Mouse (Mus musculus): ENCODE measurements around the gene Prr3. TPM values are rescaled to one million over a fixed set of nuclear protein-coding genes. Genes with fewer than 3 reads are reported as not detected.
"Not testable (repeated sequence)": the region's sequence is repeated elsewhere in the genome, so short reads cannot be mapped to it uniquely, and the experiment has no call there.

The Prr3 gene
- polyA plus RNA-seq, 1 experiment from 2014 or later, result 56.9 TPM

GRCm38 (mm10) chr17:35967621-35968020 lies 12.4 kb downstream of the Prr3 start:
- 91% methylated on average over 2 of the region's 2 CpGs for WGBS
- peaks cover 38% of the 10 kb centered on the region for H3K36me3 ChIP-seq

GRCm38 (mm10) chr17:35963279-35963678 lies 16.8 kb downstream of the Prr3 start:
- WGBS, result 81% methylated on average over 10 of the region's 10 CpGs
- H3K27ac ChIP-seq, result no peak overlapping the region
- no peak overlapping the region for H3K4me2 ChIP-seq
- peaks cover 75% of the 10 kb centered on the region for H3K36me3 ChIP-seq
- H3K27me3 ChIP-seq, result no peaks in the 10 kb centered on the region
- no peak for ATAC-seq (ENCODE audit: insufficient number of reproducible peaks, insufficient read depth, low FRiP score, low TSS enrichment, low read depth)
- H3K4me3 ChIP-seq, result no peak overlapping the region
- H3K4me1 ChIP-seq, result peaks cover 7% of the 10 kb centered on the region
- no peaks in the 10 kb centered on the region for H3K9me3 ChIP-seq
- H3K9ac ChIP-seq, result no peak overlapping the region

More at GRCm38 (mm10) chr17:35967621-35968020, 12.4 kb downstream of the Prr3 start:
- H3K27ac ChIP-seq, result no peak overlapping the region
- H3K9ac ChIP-seq, result no peak overlapping the region
- no peaks in the 10 kb centered on the region for H3K9me3 ChIP-seq
- no peaks in the 10 kb centered on the region for H3K27me3 ChIP-seq
- peaks cover 21% of the 10 kb centered on the region for H3K4me1 ChIP-seq
- no peak overlapping the region for H3K4me2 ChIP-seq
- no peak for ATAC-seq (ENCODE audit: insufficient number of reproducible peaks, insufficient read depth, low FRiP score, low TSS enrichment, low read depth)
- H3K4me3 ChIP-seq, result no peak overlapping the region

GRCm38 (mm10) chr17:35958533-35959223 lies 21.4 kb downstream of the Prr3 start:
- H3K27ac ChIP-seq, result no peak overlapping the region
- H3K36me3 ChIP-seq, result peaks cover 88% of the 10 kb centered on the region
- H3K4me3 ChIP-seq, result no peak overlapping the region

GRCm38 (mm10) chr17:35954665-35955064 lies 25.4 kb downstream of the Prr3 start:
- H3K9me3 ChIP-seq, result no peaks in the 10 kb centered on the region
- no peak overlapping the region for H3K4me3 ChIP-seq
- H3K27ac ChIP-seq, result no peak overlapping the region
- no peak overlapping the region for H3K4me2 ChIP-seq
- H3K4me1 ChIP-seq, result no peaks in the 10 kb centered on the region
- no peak for ATAC-seq (ENCODE audit: insufficient number of reproducible peaks, insufficient read depth, low FRiP score, low TSS enrichment, low read depth)
- H3K36me3 ChIP-seq, result peaks cover 47% of the 10 kb centered on the region
- H3K9ac ChIP-seq, result no peak overlapping the region
- 80% methylated on average over 8 of the region's 8 CpGs for WGBS
- H3K27me3 ChIP-seq, result no peaks in the 10 kb centered on the region

More at GRCm38 (mm10) chr17:35958533-35959223, 21.4 kb downstream of the Prr3 start:
- H3K9me3 ChIP-seq, result no peaks in the 10 kb centered on the region
- no peak overlapping the region for H3K9ac ChIP-seq
- no peak for ATAC-seq (ENCODE audit: insufficient number of reproducible peaks, insufficient read depth, low FRiP score, low TSS enrichment, low read depth)
- H3K4me2 ChIP-seq, result no peak overlapping the region
- WGBS, result 96% methylated on average over 15 of the region's 15 CpGs
- no peaks in the 10 kb centered on the region for H3K27me3 ChIP-seq
- no peaks in the 10 kb centered on the region for H3K4me1 ChIP-seq

GRCm38 (mm10) chr17:35952559-35952958 lies 27.5 kb downstream of the Prr3 start:
- not testable (repeated sequence) for H3K4me3 ChIP-seq; ATAC-seq (ENCODE audit: insufficient number of reproducible peaks, insufficient read depth, low FRiP score, low TSS enrichment, low read depth); H3K4me2 ChIP-seq; H3K27ac ChIP-seq; H3K9me3 ChIP-seq; H3K9ac ChIP-seq; H3K4me1 ChIP-seq; H3K27me3 ChIP-seq
- 84% methylated on average over 2 of the region's 3 CpGs for WGBS
- peaks cover 26% of the 10 kb centered on the region for H3K36me3 ChIP-seq

GRCm38 (mm10) chr17:35950946-35951345 lies 29.1 kb downstream of the Prr3 start:
- not testable (repeated sequence) for H3K4me3 ChIP-seq; H3K4me2 ChIP-seq; H3K4me1 ChIP-seq; H3K9me3 ChIP-seq; H3K27me3 ChIP-seq; ATAC-seq (ENCODE audit: insufficient number of reproducible peaks, insufficient read depth, low FRiP score, low TSS enrichment, low read depth); H3K27ac ChIP-seq; H3K9ac ChIP-seq
- peaks cover 10% of the 10 kb centered on the region for H3K36me3 ChIP-seq

GRCm38 (mm10) chr17:35939941-35940340 lies 40.1 kb downstream of the Prr3 start:
- Histone ChIP-seq H3K27me3 (no peaks in the 10 kb centered on the region), H3K27ac (no peak overlapping the region), H3K9me3 (no peaks in the 10 kb centered on the region), H3K4me3 (no peak overlapping the region), H3K36me3 (no peaks in the 10 kb centered on the region), H3K9ac (no peak overlapping the region), H3K4me1 (no peaks in the 10 kb centered on the region), H3K4me2 (no peak overlapping the region)
- WGBS, result 44% methylated on average over 1 of the region's 1 CpGs
- ATAC-seq (ENCODE audit: insufficient number of reproducible peaks, insufficient read depth, low FRiP score, low TSS enrichment, low read depth), result no peak

- H3K27ac ChIP-seq, result no peak overlapping the region
- no peaks in the 10 kb centered on the region for H3K4me1 ChIP-seq
- no peak overlapping the region for H3K9ac ChIP-seq
- ATAC-seq (ENCODE audit: insufficient number of reproducible peaks, insufficient read depth, low FRiP score, low TSS enrichment, low read depth), result no peak
- no peaks in the 10 kb centered on the region for H3K27me3 ChIP-seq
- WGBS, result 48% methylated on average over 2 of the region's 2 CpGs
- H3K4me2 ChIP-seq, result no peak overlapping the region
- no peaks in the 10 kb centered on the region for H3K36me3 ChIP-seq
- no peaks in the 10 kb centered on the region for H3K9me3 ChIP-seq
- no peak overlapping the region for H3K4me3 ChIP-seq
Measured at GRCm38 (mm10) chr17:35939108-35939507, 40.9 kb downstream of the Prr3 start.

- Histone ChIP-seq H3K4me1 (no peaks in the 10 kb centered on the region), H3K4me3 (no peak overlapping the region), H3K4me2 (no peak overlapping the region), H3K27ac (no peak overlapping the region), H3K9me3 (no peaks in the 10 kb centered on the region), H3K9ac (no peak overlapping the region), H3K36me3 (no peaks in the 10 kb centered on the region), H3K27me3 (no peaks in the 10 kb centered on the region)
- 0 out of 2 replicates have a peak, but pooled peaks have one; percentile 32 for ATAC-seq (ENCODE audit: insufficient number of reproducible peaks, insufficient read depth, low FRiP score, low TSS enrichment, low read depth)
- WGBS, result 47% methylated on average over 2 of the region's 2 CpGs
Measured at GRCm38 (mm10) chr17:35937700-35938348, 42.2 kb downstream of the Prr3 start.

GRCm38 (mm10) chr17:35935763-35936162 lies 44.3 kb downstream of the Prr3 start:
- not testable (repeated sequence) for H3K9me3 ChIP-seq; H3K4me1 ChIP-seq; H3K4me3 ChIP-seq; H3K27me3 ChIP-seq; H3K9ac ChIP-seq; ATAC-seq (ENCODE audit: insufficient number of reproducible peaks, insufficient read depth, low FRiP score, low TSS enrichment, low read depth); H3K27ac ChIP-seq; H3K4me2 ChIP-seq; H3K36me3 ChIP-seq
- WGBS, result 82% methylated on average over 14 of the region's 14 CpGs

- H3K27me3 ChIP-seq, result no peaks in the 10 kb centered on the region
- H3K27ac ChIP-seq, result no peak overlapping the region
- H3K4me3 ChIP-seq, result no peak overlapping the region
- H3K4me2 ChIP-seq, result no peak overlapping the region
- no peak overlapping the region for H3K9ac ChIP-seq
- ATAC-seq (ENCODE audit: insufficient number of reproducible peaks, insufficient read depth, low FRiP score, low TSS enrichment, low read depth), result no peak
- no peaks in the 10 kb centered on the region for H3K4me1 ChIP-seq
- 90% methylated on average over 4 of the region's 4 CpGs for WGBS
- H3K36me3 ChIP-seq, result peaks cover 41% of the 10 kb centered on the region
- H3K9me3 ChIP-seq, result no peaks in the 10 kb centered on the region
Measured at GRCm38 (mm10) chr17:35932608-35933007, 47.4 kb downstream of the Prr3 start.

GRCm38 (mm10) chr17:35930627-35931026 lies 49.4 kb downstream of the Prr3 start:
- H3K9ac ChIP-seq, result no peak overlapping the region
- no peaks in the 10 kb centered on the region for H3K4me1 ChIP-seq
- no peaks in the 10 kb centered on the region for H3K27me3 ChIP-seq
- H3K4me2 ChIP-seq, result no peak overlapping the region
- H3K9me3 ChIP-seq, result no peaks in the 10 kb centered on the region
- 95% methylated on average over 12 of the region's 12 CpGs for WGBS
- no peak; the same call in 1 of the 2 replicates for ATAC-seq (ENCODE audit: insufficient number of reproducible peaks, insufficient read depth, low FRiP score, low TSS enrichment, low read depth)
- H3K4me3 ChIP-seq, result no peak overlapping the region
- no peak overlapping the region for H3K27ac ChIP-seq
- H3K36me3 ChIP-seq, result peaks cover 58% of the 10 kb centered on the region

Data from embryonic facial prominence, embryonic 13.5 days (tissue).